Mouse (Mus musculus): ENCODE data around the gene Emsy. TPM values are rescaled to one million over a fixed set of nuclear protein-coding genes. Genes with fewer than 3 reads are reported as not detected.

Gene Emsy
- polyA plus RNA-seq, 1 experiment = 20.9 TPM

DNA sequence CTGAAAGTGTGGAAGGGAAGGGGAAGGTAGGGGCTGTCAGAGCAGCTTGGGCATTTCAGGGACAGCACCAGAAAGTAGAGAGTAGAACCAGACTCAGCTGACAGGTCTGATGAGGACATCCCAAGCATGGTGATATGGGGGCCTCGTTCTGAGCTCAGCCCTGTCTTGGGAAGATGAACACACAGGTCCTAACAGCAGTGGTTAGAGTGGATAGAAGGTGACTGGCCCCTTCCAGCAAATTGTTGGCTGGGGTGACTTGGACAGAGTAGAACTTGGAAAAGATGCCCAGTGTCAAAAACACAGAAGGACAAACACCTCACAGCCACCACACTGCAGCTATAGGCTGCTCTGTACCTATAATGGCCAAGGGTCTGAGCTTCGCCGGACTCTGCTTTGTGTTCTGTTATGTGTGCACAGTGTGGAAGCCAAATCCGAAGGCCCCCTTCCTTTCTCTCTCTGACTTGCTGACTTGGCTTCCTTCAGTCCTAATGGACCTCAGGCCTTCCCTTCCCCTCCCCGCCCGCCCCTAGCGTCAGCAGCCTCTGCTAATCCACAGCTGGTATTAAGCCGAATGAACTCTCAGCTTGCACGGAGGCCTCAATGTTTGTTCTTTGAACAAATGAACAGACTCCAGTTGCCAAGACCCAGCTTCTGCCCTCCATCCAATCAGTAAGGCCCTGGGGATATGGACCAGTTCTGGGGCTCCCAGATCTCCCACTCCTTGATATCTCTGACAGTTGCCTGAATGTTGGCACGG is 119.2 kb downstream of the Emsy start:
- Histone ChIP-seq H3K4me1 (ENCODE audit: control insufficient read depth, insufficient read depth, low read length) (peaks cover 12% of the 10 kb centered on the region), H3K4me3 (ENCODE audit: insufficient read depth, low read depth, low read length) (no peak overlapping the region), H3K27me3 (replicated peaks; ENCODE audit: control insufficient read depth, insufficient read depth, low read length) (no peaks in the 10 kb centered on the region), H3K36me3 (ENCODE audit: control insufficient read depth, insufficient read depth, low read length) (no peaks in the 10 kb centered on the region), H3K27ac (ENCODE audit: insufficient read depth, low read depth, low read length) (no peak overlapping the region)
- TF ChIP-seq POLR2A (IDR thresholded peaks at IDR 0.05; ENCODE audit: low read depth, low read length) = no peak
- no peak for TF ChIP-seq CTCF (conservative IDR thresholded peaks at IDR 0.05; ENCODE audit: insufficient read depth, insufficient read length, low read depth, low read length)
- WGBS = 61% methylated on average over 10 of the region's 10 CpGs
- no peak for DNase-seq

Other genes with a start within 250 kb of the Emsy start
- gene Gucy2d, start 216.4 kb downstream of the Emsy start, polyA plus RNA-seq (2012; rRNA removed) = not detected in 2 replicates
- 22.1 and 24.7 TPM in 2 replicates for gene Lrrc32, start 167.5 kb downstream of the Emsy start, polyA plus RNA-seq (2012; rRNA removed)
- gene Thap12, start 46.3 kb upstream of the Emsy start, polyA plus RNA-seq (2012; rRNA removed) = 12.3 and 13.3 TPM in 2 replicates
- gene Wnt11, start 178.3 kb upstream of the Emsy start, polyA plus RNA-seq (2012; rRNA removed) = 8.1 and 10.1 TPM in 2 replicates

Measured in kidney, adult 2 months (tissue).